In genomic region chr8:126523060-126523574, GRCm38 (mm10) we compare ENCODE assay signal across 9 mouse cellular contexts. TPM values are rescaled to one million over a fixed set of nuclear protein-coding genes. Genes with fewer than 3 reads are reported as not detected.
A peak's percentile ranks its signal among the peaks of the same experiment; 100 is the strongest.
DNase-seq lines count a peak whose midpoint lies in the region; ATAC-seq and TF ChIP-seq lines count a peak whose summit lies in the region.
"Had no signal": no experiment of that assay in that cellular context is flagged by ENCODE, and none has a peak within 500 bp of the region (broad histone marks: within the 10 kb centered on the region; RNA-seq: fewer than 3 reads in every experiment).

No protein-coding gene starts in this region.

- no peak for TF ChIP-seq CTCF in Patski (IDR thresholded peaks at IDR 0.05)
- no peak for TF ChIP-seq CTCF in embryonic fibroblast, embryonic 13.5 days (IDR thresholded peaks at IDR 0.05; ENCODE audit: borderline replicate concordance, insufficient read depth, low read length)

- no peak for ATAC-seq in heart, embryonic 13.5 days (ENCODE audit: extremely low read depth, insufficient number of reproducible peaks, low FRiP score, low TSS enrichment)
- peak; percentile 75 for ATAC-seq in Patski
- ATAC-seq in lung, embryonic 16.5 days (ENCODE audit: low read depth): peak; percentile 18; the same call in 1 of the 2 replicates

- DNase-seq in heart, postnatal 4 days: no peak
- no peak for DNase-seq in Patski (ENCODE audit: low read depth, low spot score)
- DNase-seq in embryo, embryonic 11 days: no peak
- DNase-seq in thymus, postnatal 0 days (ENCODE audit: low spot score): no peak
- DNase-seq in c-Kit-positive CD71-positive TER-119-positive erythroid progenitor cells, embryonic 14.5 days (ENCODE audit: low spot score): no peak
- DNase-seq: cerebellum, postnatal 14 days had no signal

- in situ Hi-C loops in Patski (cut with MboI; ENCODE audit: low pct_unique_long_range_greater_than_20kb): no loop called here

- H3K27ac ChIP-seq in heart, embryonic 13.5 days (replicated peaks): peak overlapping the region; percentile 92
- peak overlapping the region; percentile 100 for H3K27ac ChIP-seq in embryonic fibroblast, embryonic 13.5 days (ENCODE audit: insufficient read depth, low read length)
- peak overlapping the region; percentile 98 for H3K27ac ChIP-seq in lung, embryonic 16.5 days (ENCODE audit: low read length)

- H3K9me3 ChIP-seq in heart, embryonic 13.5 days: no peaks in the 10 kb centered on the region
- H3K9me3 ChIP-seq in lung, embryonic 16.5 days (ENCODE audit: control insufficient read depth, low read length): 0 out of 2 replicates have a peak, but pooled peaks cover 2% of the 10 kb centered on the region

- peak overlapping the region; percentile 40 for H3K9ac ChIP-seq in heart, embryonic 13.5 days
- no peak overlapping the region for H3K9ac ChIP-seq in lung, embryonic 16.5 days (ENCODE audit: low read length)

- no peaks in the 10 kb centered on the region for H3K27me3 ChIP-seq in heart, embryonic 13.5 days (replicated peaks)
- H3K27me3 ChIP-seq in Patski: no peaks in the 10 kb centered on the region
- H3K27me3 ChIP-seq in lung, embryonic 16.5 days (ENCODE audit: control insufficient read depth, insufficient read depth, low read depth, low read length): no peaks in the 10 kb centered on the region

- POLR2A ChIA-PET in Patski (lab: Charles Lee): interaction anchor here (1.1 to 1.2 kb wide), 2 partner anchors 14 to 16 kb away, joined by 3 to 4 read pairs; no protein-coding TSS in a partner anchor

- WGBS in heart, embryonic 13.5 days: 55% methylated on average over 11 of the region's 11 CpGs
- WGBS in lung, embryonic 16.5 days: 55% methylated on average over 11 of the region's 11 CpGs

- H3K4me2 ChIP-seq in heart, embryonic 13.5 days: no peak overlapping the region
- no peak overlapping the region for H3K4me2 ChIP-seq in lung, embryonic 16.5 days (ENCODE audit: low read depth, low read length)

- no peak for TF ChIP-seq POLR2A in embryonic fibroblast, embryonic 13.5 days (IDR thresholded peaks at IDR 0.05; ENCODE audit: low read depth, low read length)

- no peaks in the 10 kb centered on the region for H3K36me3 ChIP-seq in heart, embryonic 13.5 days
- no peaks in the 10 kb centered on the region for H3K36me3 ChIP-seq in lung, embryonic 16.5 days (ENCODE audit: control insufficient read depth, insufficient read depth, low read length)

- peaks cover 60% of the 10 kb centered on the region for H3K4me1 ChIP-seq in heart, embryonic 13.5 days
- H3K4me1 ChIP-seq in embryonic fibroblast, embryonic 13.5 days (ENCODE audit: control insufficient read depth, insufficient read depth, low read length): no peaks in the 10 kb centered on the region; the same call in none of the 2 replicates
- peaks cover 48% of the 10 kb centered on the region for H3K4me1 ChIP-seq in lung, embryonic 16.5 days (replicated peaks; ENCODE audit: control insufficient read depth, insufficient read depth, low read length)

- H3K4me3 ChIP-seq in heart, embryonic 13.5 days: no peak overlapping the region
- H3K4me3 ChIP-seq in embryonic fibroblast, embryonic 13.5 days (ENCODE audit: insufficient read depth, low read length): no peak overlapping the region
- no peak overlapping the region for H3K4me3 ChIP-seq in lung, embryonic 16.5 days (ENCODE audit: low read length)

- CTCF ChIA-PET in Patski (lab: Charles Lee): interaction anchor here (0.8 to 1.4 kb wide), 2 partner anchors 63 to 398 kb away, joined by 3 to 4 read pairs; no protein-coding TSS in a partner anchor

RNA-seq across cellular contexts. Expression of gene Tarbp1, which starts 48.3 kb away (rescaled TPM):
- polyA plus RNA-seq in heart, embryonic 13.5 days (2015; fragmentation: Nextera tagmentation; extraction: Ambion mirVana): 1.2 and 1.3 TPM in 2 replicates
- 1 to 10 TPM; 5.0 to 5.9 TPM for total RNA-seq in heart, postnatal 4 days (2021)
- polyA plus RNA-seq in Patski (2021): 8.7 TPM
- 4.9 and 6.0 TPM in 2 replicates for polyA plus RNA-seq in embryonic fibroblast, embryonic 13.5 days (2011; ENCODE audit: insufficient read length, low read depth, missing spikeins)
- 2.2 and 2.5 TPM in 2 replicates for polyA plus RNA-seq in lung, embryonic 16.5 days (2015; fragmentation: Nextera tagmentation; extraction: Ambion mirVana)
- polyA plus RNA-seq in thymus, postnatal 0 days (2015; fragmentation: Nextera tagmentation; extraction: Ambion mirVana): 3.0 and 3.1 TPM in 2 replicates
